Mouse (Mus musculus) splenic B cell, adult 2 months (primary cell): ENCODE measurements around the gene Peli1.
A peak's percentile ranks its signal among the peaks of the same experiment; 100 is the strongest.

Experiments
- DNase-seq: peaks from one replicate; pipeline ENCODE4 v3.0.0-alpha.2; 2011; ENCODE audit warnings: low read depth, low spot score
- H3K27me3 ChIP-seq: 2 replicates; pipeline ENCODE4 v1.6.1; 2012; ENCODE audit warnings: mild to moderate bottlenecking, low read length, moderate library complexity, mixed read lengths; ENCODE audit not compliant: control insufficient read depth, poor library complexity, insufficient read depth, severe bottlenecking
- H3K36me3 ChIP-seq: 2 replicates; pipeline ENCODE4 v1.6.1; 2012; ENCODE audit warnings: mild to moderate bottlenecking, low read length, moderate library complexity, mixed read lengths; ENCODE audit not compliant: control insufficient read depth, poor library complexity, insufficient read depth, severe bottlenecking

Gene Peli1

GRCm38 (mm10) chr11:21079851-21080362 is 11.2 kb upstream of the Peli1 start:
- Histone ChIP-seq H3K27me3 (no peaks in the 10 kb centered on the region), H3K36me3 (no peaks in the 10 kb centered on the region)
- DNase-seq: no peak

GRCm38 (mm10) chr11:21081169-21081568 is 9.9 kb upstream of the Peli1 start:
- DNase-seq: no peak

GRCm38 (mm10) chr11:21082711-21083110 is 8.4 kb upstream of the Peli1 start:
- Histone ChIP-seq H3K27me3 (no peaks in the 10 kb centered on the region), H3K36me3 (no peaks in the 10 kb centered on the region)
- no peak for DNase-seq

More at GRCm38 (mm10) chr11:21081169-21081568, 9.9 kb upstream of the Peli1 start:
- H3K36me3 ChIP-seq: no peaks in the 10 kb centered on the region
- no peaks in the 10 kb centered on the region for H3K27me3 ChIP-seq

DNA sequence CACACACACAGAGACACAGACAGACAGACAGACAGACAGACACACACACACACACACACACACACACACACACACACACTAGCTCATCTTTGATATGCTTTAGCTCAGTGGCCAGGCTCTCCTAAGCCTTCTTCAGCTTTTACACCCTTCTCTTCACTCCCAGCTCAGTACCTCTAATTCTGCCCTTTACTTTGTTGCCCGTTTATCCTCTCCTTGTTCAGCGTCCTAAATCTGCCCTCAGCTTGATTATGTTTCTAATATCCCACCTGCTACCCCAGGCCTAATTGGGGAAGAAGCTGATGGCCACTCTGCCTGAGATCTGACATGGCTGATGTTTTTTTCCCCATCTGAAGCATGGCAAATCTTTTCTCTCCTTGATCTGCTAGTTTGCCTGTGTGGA is 2.7 kb upstream of the Peli1 start:
- H3K27me3 ChIP-seq: no peaks in the 10 kb centered on the region
- H3K36me3 ChIP-seq: no peaks in the 10 kb centered on the region
- DNase-seq: no peak

DNA sequence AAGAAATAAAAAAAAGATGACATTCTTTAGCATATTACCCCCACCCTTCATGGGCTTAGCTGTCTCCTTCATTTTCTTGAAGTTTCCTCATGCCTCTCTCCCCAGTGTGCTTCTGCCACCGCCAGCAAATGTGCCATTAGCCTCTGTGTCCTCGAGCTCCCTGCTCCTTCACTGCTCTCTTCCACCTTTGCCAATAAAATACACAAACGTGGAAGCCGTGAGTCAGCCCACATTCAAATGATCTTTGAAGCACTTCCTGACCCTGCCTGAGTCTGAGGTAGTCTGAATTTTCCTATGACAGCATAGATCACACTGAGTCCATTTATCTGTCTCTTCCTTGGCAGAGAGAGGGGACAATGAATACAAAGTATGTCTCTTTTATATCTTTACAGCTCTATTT is 1.5 kb upstream of the Peli1 start:
- H3K27me3 ChIP-seq: no peaks in the 10 kb centered on the region
- H3K36me3 ChIP-seq: no peaks in the 10 kb centered on the region
- DNase-seq: no peak

DNA sequence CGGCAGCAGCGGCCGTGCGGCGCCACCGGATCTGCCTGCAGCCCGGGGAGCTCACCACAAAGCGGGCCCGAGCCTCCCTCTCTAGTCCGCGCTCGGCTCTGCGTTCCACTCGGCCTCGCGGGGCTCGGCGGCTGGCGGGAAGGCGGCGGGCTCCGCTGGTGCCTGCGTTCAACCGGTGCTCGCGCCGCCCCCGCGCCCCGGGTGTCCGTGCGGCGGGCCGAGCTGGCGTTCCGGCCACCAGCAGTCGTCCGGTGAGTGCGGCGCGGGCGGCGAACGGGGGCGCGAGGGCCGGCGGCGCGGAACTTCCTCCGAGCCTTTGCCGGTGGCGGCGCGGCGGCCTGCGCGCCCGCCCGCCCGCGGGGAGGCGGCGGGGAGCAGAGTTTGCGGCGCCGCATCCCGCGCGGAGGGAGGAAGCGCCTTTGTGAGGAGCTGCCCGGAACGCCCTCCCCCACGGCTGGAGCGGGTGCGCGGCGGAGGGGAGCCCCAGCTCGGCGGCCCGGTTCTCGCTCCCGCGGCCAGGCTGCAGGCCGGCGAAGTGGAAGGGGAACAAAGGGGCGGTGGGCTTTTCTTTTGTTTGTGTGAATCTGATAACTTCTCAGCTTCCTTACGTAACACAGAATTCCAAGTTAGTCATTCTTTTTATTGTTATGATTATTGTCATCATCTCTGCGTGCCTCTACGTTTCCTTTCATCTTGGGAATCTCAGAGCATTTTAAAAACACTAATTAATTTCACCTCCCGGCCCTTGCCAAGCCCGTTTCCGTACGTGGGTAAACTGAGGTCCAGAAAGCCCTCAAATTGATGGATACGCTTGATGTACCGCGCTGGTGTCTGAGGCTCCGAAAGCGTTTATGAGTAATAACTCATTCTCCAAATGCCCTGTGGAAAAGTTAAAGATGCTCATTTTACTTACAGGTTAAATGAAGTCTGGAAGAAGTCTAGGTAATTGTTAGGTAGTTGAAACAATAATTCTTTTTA is 626 bp downstream of the Peli1 start:
- Histone ChIP-seq H3K27me3 (no peaks in the 10 kb centered on the region), H3K36me3 (no peaks in the 10 kb centered on the region)
- DNase-seq: peak; percentile 21

DNA sequence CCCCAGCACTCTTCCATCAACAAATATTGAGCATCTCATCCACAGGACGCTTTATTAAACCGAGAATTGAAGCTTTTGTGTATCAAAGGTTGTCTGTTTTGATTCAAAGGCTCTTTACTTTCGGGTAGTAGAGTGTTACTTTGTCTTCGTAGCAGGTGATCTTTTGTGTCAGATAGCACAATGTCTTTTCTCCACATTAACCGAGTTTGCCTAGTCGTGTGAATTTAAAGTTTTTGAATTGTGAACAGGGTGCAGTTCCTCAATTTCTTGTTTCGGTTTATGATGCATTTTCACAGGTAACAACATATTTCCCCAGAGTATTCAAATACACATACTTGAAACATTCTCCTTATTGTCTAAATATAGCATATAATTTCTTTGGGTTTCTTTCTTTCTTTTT is 1.5 kb downstream of the Peli1 start:
- no peaks in the 10 kb centered on the region for H3K36me3 ChIP-seq
- no peaks in the 10 kb centered on the region for H3K27me3 ChIP-seq
- DNase-seq: peak; percentile 75

GRCm38 (mm10) chr11:21093081-21093815 is 2.2 kb downstream of the Peli1 start:
- Histone ChIP-seq H3K36me3 (no peaks in the 10 kb centered on the region), H3K27me3 (no peaks in the 10 kb centered on the region)
- DNase-seq: peak; percentile 27

- Histone ChIP-seq H3K27me3 (no peaks in the 10 kb centered on the region), H3K36me3 (no peaks in the 10 kb centered on the region)
- DNase-seq: peak; percentile 55
These were observed 5.5 kb downstream of the Peli1 start for GRCm38 (mm10) chr11:21096590-21096989.

GRCm38 (mm10) chr11:21098457-21098856 is 7.4 kb downstream of the Peli1 start:
- no peaks in the 10 kb centered on the region for H3K36me3 ChIP-seq
- H3K27me3 ChIP-seq: no peaks in the 10 kb centered on the region
- no peak for DNase-seq

DNA sequence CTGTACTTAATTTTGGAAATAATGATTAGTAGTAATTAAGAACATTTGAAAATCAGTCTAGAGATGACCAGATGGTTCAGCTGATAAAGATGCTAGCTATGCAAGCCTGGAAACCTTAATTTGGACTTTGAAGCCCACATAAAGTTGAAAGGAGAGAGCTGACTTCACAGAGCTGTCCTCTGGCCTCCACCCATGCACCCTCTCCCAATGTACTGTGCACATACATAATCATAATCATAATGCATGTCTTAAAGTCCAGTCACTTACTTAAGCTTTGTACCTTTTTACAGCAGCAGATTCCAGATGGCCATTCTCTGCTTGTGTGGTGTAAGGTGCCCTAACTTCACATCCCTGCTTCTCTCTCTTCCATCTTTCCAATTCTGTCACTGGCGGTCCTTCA is 9.6 kb downstream of the Peli1 start:
- Histone ChIP-seq H3K36me3 (no peaks in the 10 kb centered on the region), H3K27me3 (no peaks in the 10 kb centered on the region)
- no peak for DNase-seq

- DNase-seq: no peak
- H3K27me3 ChIP-seq: no peaks in the 10 kb centered on the region
- H3K36me3 ChIP-seq: no peaks in the 10 kb centered on the region
These were observed 10.2 kb downstream of the Peli1 start for GRCm38 (mm10) chr11:21101286-21101685.

GRCm38 (mm10) chr11:21102273-21103005 is 11.3 kb downstream of the Peli1 start:
- Histone ChIP-seq H3K27me3 (no peaks in the 10 kb centered on the region), H3K36me3 (no peaks in the 10 kb centered on the region)
- no peak for DNase-seq

DNA sequence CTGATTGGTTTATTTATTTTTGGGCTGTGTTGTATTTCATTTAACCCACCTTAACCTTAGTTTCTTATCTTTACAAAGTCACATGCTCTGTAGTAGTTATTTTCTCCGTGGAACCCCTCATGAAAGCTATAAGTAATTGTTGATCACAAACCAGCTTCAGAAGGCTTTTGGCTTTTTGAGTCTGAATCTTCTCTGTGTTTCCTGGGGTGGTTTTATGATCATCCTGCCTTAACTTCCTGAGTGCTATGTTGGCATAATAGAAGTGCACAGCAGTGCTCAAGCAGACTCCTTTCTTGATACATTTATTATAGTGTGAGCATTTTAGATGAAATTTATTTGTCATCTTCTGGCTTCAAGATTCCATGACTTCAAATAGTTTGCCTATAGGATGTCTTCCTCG is 12.1 kb downstream of the Peli1 start:
- Histone ChIP-seq H3K27me3 (no peaks in the 10 kb centered on the region), H3K36me3 (no peaks in the 10 kb centered on the region)
- no peak for DNase-seq
